Mouse (Mus musculus) layer of hippocampus, adult 9-11 months (tissue): ENCODE measurements at regions not wholly inside any gene's neighbourhood (a gene's known extent, or its start where the extent isn't known, plus 50 kb on each side); places are given as distances from the start of the nearest gene placed in this dataset.

Experiments
- DNase-seq: peaks from one replicate; pipeline ENCODE4 v3.0.0; 2022

GRCm38 (mm10) chrX:77443852-77444492, 66.8 kb upstream of the Tbl1x start:
- DNase-seq: no peak

- DNase-seq: no peak
These were observed 64.1 kb upstream of the Tbl1x start for GRCm38 (mm10) chrX:77446755-77447154.

GRCm38 (mm10) chrX:77451977-77452675, 58.7 kb upstream of the Tbl1x start:
- no peak for DNase-seq
